Mouse (Mus musculus) adrenal gland, adult 2 months (tissue): Measurements from ENCODE around the gene Lrba. TPM values are rescaled to one million over a fixed set of nuclear protein-coding genes. Genes with fewer than 3 reads are reported as not detected.

Source experiments
- DNase-seq: peaks from one replicate; pipeline ENCODE4 v3.0.0; 2021
- polyA plus RNA-seq: library from polyadenylated mRNA; depleted of rRNA; stranded (reverse); fragments of >200 nt; gene quantifications from 2 replicates; pipeline ENCODE4 v1.2.3, GENCODE M21; 2012
- total RNA-seq, 2 experiments: library from RNA; stranded (reverse); gene quantifications; 2 replicates each; pipeline ENCODE4 v1.2.3; 2021

Gene Lrba
- total and polyA plus RNA-seq, 3 experiments: 11.0 to 36.4 (median 28.6) TPM

DNA sequence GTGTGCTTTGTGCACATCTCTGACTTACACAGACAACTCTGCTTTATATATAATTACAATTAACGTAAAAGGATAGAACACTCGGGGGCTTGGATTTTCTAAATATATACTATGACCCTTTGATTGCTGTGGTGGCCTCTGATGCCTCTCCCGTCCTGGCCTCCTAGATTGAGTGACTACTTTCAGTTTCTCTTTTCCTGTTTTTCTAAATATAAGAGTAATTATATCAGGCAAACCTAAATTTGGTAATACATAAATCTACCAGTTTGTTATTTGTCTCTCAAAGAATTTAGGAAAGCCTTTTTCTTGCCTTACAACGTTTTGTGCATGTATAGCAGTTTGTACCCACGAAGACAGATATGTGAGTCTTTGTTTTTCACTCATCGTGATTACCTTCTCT, 534.2 kb downstream of the Lrba start:
- DNase-seq: no peak

DNA sequence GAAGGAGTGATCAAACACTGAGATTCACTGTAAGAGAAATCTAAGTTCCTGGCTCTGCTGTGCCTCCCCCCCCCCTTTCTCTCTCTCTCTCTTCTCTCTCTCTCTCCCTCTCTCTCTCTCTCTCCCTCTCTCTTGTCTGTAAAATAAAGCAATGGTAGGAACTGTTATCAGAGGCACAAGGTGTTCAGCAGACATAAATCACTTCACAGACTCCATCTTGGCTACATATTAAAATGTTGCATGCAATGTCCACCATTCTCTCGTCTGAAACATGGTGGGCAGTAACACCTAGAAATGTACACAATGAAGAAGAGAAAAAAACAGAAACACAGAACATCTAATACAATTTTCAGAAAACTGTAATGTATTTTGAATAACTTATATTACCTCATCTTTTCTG, 534.9 kb downstream of the Lrba start:
- DNase-seq: no peak

DNA sequence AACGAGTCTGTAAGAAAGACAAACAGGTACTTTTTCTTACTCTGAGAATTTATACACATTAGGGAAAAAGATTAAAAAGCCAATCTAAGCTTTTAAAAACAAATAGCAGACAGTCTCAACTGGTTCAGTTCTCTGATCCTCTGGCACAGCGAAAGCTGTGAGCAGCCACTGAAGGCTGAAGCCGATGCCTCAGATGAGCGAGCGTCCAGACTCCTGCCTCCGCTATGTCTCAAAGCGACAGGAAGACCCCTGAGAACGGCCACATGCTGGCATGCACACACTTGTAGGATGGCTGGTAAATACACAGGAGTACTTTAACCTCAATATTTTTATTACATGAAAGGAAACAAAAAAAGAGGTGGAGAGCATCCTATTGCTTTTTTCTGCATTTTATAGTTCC, 535.4 kb downstream of the Lrba start:
- DNase-seq: no peak

DNA sequence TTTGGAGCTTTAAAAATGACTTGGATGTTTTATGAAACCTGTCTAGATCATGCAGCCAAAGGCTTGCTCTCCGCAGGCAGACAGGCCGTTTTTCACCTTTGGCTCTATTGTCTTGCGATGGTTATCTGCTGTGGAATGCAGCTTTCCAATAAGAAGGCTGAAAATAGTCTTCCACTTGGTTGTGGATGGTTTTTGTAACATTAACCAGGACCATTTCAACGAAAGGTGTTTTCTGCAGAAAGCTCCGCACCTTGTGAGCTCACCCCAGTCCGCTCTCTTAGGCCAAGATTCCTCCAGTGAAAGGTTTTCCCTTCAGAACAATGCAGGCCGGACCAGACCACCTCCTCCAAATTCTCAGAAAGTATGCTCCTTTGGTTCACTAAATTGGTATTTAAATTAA, 536.0 kb downstream of the Lrba start:
- DNase-seq: no peak

DNA sequence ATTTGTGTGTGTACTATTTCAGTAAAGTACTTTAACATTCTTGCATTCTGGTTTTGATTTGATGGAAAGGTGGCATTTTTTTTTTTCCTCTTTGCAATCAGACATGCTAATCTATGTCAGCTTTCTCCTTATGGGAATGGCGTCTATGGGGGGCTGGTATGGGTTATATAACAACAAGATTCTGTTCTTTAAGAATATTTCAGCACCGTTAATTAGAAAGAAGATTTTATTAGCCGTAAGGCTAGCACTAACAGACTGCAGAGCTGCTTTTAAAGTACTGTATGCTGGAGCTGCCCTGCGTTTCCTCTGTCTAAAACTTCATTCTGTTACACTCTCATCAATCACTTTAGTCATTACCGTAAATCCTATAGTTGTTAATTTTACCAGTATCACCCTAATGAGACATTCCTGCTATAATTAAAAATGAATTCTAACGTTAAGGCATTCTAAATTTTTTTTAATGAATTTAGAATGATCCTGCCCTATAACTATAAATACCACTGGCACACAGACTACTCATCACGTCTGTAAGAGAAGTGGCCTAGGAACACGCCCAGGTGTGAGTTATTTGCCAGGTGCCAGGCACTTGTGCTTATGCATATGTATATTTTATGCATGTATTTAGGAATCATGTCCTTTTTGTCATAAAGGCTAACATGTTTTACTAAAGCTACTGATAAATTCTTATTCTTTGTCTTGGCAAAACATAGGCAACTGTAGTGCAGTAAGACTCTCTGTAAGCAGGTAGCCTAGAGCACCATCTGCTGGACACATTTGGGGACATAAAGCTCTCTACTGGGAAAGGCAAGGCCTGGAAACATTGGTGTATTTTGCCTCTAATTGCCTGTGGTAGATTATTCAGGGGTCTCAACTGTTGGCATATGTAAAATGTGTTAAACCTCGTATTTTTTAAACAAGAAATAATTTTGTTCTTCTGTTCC, 536.9 kb downstream of the Lrba start:
- DNase-seq: peak; percentile 64

DNA sequence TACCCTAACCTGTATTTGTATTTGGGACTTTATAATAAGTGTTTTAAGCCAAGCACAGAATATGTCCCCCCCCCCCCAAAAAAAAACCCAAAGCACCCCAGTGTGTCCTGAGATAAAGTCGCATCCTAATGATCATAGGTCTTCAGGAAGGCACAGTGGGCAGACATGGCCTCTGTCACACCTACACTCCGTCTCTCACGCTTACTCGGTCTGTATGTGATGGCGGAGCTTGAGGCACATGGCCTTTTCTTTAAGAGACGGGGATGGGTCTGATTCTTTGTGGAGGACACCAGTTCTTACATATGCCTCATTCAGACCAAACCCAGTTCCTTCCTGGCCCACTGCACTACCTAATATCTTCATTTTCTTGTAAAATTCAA, 537.5 kb downstream of the Lrba start:
- no peak for DNase-seq

DNA sequence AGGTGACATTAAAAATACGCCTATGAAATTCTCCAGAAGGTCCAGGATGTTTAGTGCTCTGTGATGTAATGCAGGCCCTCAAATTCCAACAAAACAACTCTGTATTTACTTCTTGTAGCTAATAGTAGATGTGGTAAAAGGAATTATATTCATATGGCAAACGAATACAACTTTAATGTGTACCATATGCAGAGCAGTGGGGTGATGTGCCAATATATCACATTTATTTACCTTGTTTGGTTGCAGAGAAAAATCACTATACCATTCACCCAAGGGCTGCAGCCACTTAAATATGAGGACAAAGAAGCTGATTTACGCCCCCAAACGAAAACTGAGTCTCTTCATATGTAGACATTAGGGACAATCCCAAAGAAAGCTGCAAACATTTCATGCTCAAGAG, 538.0 kb downstream of the Lrba start:
- no peak for DNase-seq

DNA sequence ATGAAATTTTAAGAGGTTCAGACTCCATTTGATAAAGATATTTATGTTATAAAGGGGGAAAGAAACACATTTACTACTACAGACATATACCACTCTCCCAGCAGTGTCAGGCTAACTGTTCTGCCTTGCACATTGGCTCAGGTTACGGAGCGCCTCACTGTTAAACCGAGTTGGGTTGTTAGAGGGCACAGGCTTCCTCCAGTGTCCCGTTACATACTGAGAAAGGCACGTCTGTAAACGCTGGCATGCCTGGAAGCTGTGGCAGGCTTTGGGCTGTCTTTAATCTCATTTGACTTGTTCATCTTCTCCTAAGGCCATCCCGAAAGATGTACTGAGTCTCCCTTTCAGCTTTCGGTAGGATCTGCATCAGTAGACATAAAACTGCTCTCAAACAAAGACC, 544.1 kb downstream of the Lrba start:
- no peak for DNase-seq

DNA sequence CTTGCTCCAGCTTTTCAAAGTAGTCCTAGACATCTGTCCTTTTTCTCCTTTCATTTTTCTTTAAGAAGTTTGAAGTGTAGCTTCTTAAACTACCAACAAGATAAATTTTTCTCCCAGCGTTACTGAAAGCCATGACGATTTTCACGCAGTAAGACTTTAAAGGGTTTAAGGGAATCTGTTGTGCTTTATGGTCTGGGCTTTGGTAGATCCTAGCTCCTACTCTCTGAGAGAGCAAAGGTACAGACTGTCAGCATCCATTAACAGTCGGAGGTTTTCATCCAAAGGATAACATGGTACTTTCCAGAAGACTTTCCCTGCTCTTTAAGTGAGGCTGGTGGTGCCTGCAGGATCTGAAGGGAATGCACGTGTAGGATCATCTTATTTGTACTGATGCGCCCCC, 544.5 kb downstream of the Lrba start:
- no peak for DNase-seq

DNA sequence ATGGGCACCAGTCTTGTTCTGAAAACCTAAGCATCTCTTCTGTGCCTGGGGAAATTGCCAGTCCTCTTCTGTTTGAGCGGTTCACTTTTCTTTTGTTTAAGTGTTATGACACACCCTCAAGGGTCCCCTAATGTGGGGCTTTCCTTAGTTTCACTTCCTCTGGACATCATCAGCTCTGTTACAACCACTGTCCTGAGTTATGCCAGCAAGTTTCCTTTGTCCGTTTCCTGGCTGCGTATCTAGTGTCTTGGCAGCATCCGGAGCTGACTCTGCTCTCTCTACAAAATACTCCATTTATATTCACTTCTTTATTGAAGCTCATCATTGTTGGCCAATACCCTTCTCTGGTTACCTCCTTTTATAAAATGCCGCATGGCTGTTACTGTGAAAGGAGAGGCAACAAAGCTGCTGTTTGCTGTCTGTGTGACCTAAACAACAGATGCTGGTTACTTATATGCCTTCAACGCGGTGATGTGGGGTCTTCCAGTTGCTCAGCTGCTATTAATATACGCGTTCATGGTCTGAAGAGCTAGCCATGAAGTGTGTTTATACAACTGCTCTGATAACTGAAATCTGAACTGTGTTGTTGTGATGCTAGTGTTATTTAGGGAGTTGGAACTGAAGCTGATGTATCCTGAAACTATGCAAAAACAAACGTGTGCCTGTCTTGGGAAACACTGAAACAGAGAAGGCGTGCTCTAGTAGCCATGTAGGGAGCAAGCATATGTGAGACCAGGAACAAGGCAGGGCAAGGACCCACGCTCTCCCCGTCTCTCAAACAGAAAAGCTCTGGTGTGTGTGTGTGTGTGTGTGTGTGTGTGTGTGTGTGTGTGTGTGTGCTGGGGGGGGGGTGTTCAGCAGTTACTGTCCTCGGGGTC, 550.3 kb downstream of the Lrba start:
- peak; percentile 27 for DNase-seq

DNA sequence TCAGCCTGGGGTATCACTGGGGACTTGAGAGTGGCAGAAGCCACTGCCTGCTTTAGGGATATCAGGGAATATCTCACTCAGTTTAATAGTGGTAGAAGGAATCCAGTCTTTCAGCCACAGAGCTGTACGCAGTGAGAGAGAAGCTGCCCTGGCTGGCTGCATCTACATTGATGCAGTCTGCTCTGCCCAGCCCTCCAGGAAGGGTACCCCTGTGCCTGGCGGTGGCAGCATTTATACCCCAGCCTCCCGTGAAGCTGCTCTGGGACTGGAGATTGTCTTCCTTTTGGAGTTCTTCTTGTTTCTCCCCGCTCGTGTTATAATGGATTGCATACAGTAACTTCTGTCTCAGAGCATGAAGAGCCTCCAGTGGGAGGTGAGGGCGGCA, 551.0 kb downstream of the Lrba start:
- DNase-seq: no peak

DNA sequence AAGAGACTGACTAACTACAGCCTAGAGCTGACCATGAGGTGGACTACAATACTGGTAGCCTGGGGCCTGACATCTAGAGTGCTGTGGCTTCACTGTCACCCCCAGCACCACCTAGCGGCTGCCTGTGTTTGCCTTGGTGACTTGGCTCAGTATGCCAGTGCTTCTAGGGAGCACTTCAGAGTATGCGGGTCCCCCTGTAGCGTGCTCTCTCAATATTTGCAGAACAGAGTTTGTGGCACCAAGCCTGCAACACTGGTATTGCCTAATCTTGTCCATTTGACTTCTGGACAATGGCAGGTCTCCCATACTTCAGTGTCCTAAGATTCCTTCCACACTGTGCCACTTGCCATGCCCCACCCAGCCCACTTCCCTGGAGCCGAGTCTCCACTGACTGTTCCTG, 555.2 kb downstream of the Lrba start:
- no peak for DNase-seq

DNA sequence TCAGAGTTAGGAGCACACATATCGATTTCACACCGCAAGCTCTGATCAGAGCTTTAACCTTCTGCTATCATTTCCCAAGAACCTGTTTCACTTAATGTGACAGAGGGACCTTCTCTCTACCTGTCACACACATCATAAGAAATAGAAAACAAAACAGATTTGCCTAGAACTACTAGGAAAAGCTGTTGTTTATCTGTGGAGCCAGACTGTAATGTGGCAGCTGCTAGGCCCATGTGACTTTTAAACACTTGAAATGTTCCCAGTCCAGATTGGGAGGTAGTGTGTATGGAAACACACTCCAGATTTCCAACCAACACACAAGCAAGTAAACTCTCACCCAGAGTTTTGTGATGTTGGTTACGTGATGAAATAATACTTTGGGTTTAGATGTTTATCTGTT, 559.6 kb downstream of the Lrba start:
- DNase-seq: no peak

DNA sequence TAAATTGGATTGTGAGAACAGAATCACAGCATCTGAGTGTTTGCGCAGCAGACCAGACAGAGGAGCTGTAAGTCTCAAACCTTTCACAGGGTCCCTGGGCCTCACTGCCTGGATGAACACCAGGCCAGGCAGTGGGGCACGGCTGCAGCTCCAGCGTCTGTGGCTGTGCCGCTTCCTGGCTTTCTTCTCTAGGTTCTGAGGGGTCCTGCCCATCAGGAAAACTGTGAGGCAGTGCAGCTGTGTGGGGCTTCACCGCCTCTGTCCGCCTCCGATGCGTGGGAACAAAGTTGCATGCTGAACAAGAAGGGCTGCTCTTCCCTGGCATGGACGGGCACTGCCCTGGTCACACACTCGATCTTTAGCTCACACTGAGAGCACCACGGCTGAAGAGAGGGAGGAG, 560.5 kb downstream of the Lrba start:
- DNase-seq: no peak

DNA sequence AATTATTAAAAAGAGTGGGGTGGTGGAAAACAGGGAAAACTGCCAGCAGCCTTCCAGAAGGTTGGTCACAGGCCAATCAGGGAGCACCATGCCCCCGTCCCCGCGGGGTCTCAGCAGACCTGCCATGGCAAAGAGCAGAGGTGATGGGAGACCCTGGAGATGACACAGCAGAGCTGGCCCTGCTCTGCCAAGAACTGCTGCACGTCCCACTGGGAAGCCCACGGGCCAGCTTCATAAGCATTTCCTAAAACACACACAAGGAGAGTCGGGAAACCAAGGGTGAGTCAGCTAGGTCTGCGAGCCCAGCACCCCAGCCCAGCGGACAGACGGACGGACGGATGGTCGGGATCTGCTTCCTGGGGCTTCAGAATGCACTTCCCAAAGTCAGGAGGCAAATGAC, 561.8 kb downstream of the Lrba start:
- DNase-seq: no peak

DNA sequence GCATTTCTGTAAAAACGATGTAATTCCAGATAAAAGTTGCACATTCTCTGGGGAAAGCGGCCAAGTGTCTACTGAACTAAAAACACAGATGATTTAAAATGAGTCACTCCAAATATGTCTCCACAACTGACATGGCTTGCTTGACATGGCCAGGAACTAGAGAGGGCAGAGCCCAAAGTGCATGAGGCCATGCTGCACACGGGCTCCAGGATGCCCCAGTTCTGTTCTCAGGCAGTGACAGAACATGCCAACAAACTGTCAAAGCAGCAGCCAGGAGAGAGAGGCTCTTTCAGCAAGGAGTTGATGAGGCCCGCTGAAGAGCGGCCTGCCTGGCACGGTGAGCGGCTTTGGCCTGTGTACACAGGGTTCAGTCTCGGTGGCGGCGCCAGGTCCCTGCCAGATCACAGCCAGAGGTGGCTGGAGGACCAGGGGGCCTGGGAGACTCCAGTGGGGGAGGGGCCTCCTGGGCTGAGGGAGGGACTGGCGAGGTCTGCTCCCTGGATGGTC, 562.4 kb downstream of the Lrba start:
- DNase-seq: peak; percentile 75

DNA sequence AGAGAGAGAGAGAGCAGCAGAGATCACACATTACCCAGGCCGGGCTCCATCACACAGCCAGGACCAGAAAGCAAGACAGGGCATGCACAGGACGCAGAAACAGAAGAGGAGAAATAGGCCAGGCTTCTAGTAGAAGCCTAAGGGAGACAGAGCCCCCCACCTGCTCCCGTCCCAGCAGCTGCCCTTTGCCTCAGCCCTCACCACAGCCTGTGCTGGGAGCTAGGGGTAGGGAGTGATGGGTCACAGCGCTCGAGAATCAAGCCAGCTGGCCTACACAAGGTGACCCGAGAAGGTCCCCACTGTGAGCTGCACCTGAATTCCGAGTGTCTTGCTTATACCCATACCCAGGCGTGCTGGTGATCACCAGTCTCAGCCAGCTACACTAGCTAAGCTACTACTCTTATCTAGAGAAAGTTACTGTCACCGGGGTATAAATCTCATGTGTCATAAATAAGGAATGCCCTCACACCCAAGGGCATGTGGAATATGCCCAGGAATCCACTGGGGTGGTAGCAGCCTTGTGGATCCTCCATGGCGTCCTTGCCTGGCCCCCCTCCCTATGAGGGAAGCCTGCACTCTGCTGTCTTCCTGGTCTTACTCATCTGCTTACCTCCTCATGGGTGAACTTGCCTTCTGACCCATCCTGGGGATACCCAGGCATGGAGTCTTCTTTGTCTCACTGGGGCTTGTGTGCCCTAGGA, 563.1 kb downstream of the Lrba start:
- DNase-seq: peak; percentile 61

DNA sequence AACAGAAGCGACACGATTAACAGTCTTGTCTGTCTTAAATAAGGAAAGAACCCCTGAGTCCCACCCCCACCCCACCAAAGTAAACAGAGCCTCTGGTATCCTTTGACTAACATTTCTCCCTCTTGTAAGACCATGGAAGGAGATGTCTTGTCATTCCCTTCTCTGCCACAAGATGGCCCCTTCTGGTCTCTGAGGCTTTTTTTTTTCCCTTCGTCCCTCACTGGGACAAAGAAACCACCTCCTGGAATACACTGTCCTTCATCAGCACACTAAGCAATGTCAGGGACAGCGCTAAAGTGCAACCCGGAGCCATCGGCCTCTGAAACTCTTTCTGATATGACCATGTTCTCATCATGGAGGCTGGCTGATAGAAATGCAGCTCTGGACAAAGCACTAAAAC, 564.2 kb downstream of the Lrba start:
- peak; percentile 73 for DNase-seq

DNA sequence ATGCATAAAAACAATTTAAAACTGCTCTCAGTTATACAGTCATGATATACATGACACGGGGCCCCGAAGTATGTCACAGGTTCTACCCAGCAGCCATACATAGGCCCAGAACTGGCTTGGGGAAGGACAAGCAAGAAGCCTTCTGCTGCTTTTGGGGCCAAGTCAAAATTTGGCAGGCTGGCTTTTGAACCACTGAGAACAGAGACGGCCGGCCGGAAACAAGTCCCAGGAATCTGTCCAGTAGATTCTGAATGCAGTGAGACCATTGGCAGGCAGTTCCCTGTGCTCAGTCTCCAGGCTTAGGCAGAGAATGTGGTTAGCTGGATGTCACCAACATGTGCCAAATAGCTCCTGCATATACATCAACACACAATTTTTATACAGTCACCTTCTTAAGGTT, 565.3 kb downstream of the Lrba start:
- DNase-seq: no peak

DNA sequence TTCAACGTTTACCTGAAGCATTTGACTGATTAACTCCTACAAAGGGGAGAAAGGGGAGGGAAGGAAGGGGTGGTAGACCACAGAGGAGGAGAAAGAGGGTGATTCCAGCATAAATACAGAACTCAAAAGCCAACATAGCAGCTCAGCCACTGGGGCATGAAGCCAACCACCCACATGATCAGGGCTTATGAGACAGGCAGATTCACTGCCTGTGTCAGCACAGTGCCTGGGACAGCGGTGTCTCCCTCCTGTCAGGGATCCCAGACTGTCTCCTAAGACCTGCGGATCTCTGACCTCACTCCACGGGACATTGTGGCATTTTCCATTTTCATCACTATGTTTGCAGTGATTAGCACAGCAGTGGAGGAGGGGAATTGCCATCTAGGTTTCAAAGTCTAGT, 568.8 kb downstream of the Lrba start:
- peak; percentile 41 for DNase-seq

DNA sequence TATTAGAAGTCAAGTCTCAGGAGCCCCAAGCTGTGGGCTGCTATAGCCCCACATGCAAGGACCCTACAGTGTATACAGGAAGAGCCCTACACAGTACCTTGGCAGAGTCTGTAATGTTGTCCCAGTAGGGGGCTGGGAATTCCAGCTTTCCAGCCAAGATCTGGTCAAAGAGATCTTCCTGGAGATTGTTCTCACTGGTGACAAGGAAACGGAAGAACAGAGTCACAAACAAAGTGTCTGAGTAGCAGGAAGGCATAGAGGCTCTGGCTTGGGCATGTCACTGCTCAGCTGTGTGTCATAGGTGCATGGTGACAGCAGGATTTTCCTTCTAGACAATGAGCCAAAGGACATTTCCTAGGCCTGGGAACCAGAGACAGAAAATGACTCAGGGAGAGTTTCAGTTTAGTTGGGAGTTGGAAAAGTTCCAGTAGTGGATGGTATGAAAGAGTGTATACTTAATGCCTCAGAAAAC, 569.3 kb downstream of the Lrba start:
- peak; percentile 68 for DNase-seq

DNA sequence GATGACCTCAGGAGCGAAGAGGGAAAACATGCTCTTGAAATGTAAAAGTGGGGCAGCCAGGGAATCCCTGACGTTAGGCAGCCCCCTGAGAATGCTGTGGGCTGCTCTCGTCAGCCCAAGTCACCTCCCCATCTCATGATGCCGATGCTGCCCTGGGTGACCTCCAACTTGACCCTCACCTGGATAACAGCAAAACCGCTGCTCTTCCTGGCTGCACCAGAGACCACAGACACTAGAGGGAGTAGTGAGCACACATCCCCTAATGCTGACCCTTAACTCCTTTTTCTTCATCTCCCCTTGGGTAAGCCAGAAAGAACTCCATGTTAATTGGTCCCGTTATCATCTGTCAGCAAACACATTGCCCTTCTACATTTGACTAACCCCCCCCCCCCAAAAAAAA, 572.2 kb downstream of the Lrba start:
- DNase-seq: no peak
